Mouse (Mus musculus) right cerebral cortex, adult 18-20 months (tissue): ENCODE measurements at regions not wholly inside any gene's neighbourhood (a gene's known extent, or its start where the extent isn't known, plus 50 kb on each side); places are given as distances from the start of the nearest gene placed in this dataset.
"Not testable (repeated sequence)": the region's sequence is repeated elsewhere in the genome, so short reads cannot be mapped to it uniquely, and the experiment has no call there.

Experiments used
- DNase-seq: peaks from one replicate; pipeline ENCODE4 v3.0.0; 2022; ENCODE audit warnings: mixed read lengths

- DNase-seq: no peak
Observed at GRCm38 (mm10) chr3:113105979-113106378, 152.7 kb downstream of the Amy2a5 start.

GRCm38 (mm10) chr3:113090850-113091249 is 167.8 kb downstream of the Amy2a5 start:
- not testable (repeated sequence) for DNase-seq

DNA sequence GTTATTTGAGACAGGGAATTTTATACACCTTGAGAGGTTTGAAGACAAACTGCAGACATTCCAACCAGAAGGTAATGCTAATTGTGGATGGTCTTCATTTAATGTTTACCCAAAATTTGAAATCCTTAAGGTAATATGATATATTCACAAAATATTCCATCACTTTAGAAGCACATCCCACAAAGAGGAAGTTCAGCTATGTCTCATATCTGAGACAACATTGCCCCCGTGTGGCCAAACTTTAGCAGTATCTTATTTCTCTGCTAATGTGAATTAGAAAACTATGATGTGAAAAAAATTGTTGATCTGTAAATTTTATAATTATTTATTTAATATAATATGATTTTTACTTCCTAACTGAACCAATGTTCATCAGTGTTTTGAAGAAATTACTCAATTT is 177.9 kb downstream of the Amy2a5 start:
- DNase-seq: peak; percentile 20
